Mouse (Mus musculus) spleen, adult 2 months (tissue): ENCODE measurements at regions not wholly inside any gene's neighbourhood (a gene's known extent, or its start where the extent isn't known, plus 50 kb on each side); places are given as distances from the start of the nearest gene placed in this dataset.

Experiments
- CTCF ChIP-seq: fragments of 200-500 bp; IDR thresholded peaks from 2 replicates; pipeline ENCODE4 v1.5.1; 2011; ENCODE audit warnings: mild to moderate bottlenecking, inconsistent platforms; ENCODE audit not compliant: insufficient read depth, insufficient read length, insufficient replicate concordance; ENCODE audit errors: extremely low read depth
- POLR2A ChIP-seq: fragments of 200-500 bp; IDR thresholded peaks from 2 replicates; pipeline ENCODE4 v1.6.1; 2011; ENCODE audit warnings: low read depth, low read length, inconsistent platforms

DNA sequence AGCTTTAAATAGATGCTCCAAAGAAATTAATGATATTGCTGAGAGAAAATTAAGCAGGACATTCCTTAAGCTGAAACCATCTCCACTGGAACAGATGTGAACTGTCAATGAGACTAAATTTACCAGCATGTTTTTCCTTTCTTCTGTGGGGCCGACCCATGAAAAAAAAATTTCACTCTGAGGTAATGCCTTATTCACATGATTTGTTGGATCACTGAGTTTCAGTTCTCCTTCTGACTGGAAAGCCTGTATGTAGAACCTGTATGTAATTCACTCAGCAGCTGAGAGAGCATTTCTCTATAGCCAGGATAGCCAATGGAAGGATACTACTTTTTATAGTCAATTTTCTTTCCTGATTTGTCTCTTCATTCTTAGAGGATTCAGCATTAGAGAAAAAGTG lies 535.3 kb downstream of the Hdgfl1 start:
- TF ChIP-seq POLR2A (no peak), CTCF (no peak)
